Mouse (Mus musculus) layer of hippocampus, postnatal 36 days (tissue): ENCODE measurements around the gene Sdccag8. TPM values are rescaled to one million over a fixed set of nuclear protein-coding genes. Genes with fewer than 3 reads are reported as not detected.
"Not testable (repeated sequence)": the region's sequence is repeated elsewhere in the genome, so short reads cannot be mapped to it uniquely, and the experiment has no call there.

ENCODE experiments used
- DNase-seq, 2 experiments: peaks; one replicate each; pipeline ENCODE4 v3.0.0; 2022
- total RNA-seq, 2 experiments: library from RNA; stranded (reverse); gene quantifications; 2 replicates each; pipeline ENCODE4 v1.2.3; 2021

The Sdccag8 gene
- total RNA-seq, 2 experiments from 2014 or later, result 16.2 to 19.0 TPM

- DNase-seq, result no peak
These were observed 65.2 kb downstream of the Sdccag8 start for GRCm38 (mm10) chr1:176879614-176880013.

GRCm38 (mm10) chr1:176880101-176880500 lies 65.6 kb downstream of the Sdccag8 start:
- no peak for DNase-seq

GRCm38 (mm10) chr1:176880943-176881342 lies 66.5 kb downstream of the Sdccag8 start:
- DNase-seq, result no peak

- DNase-seq, result no peak
These were observed 70.9 kb downstream of the Sdccag8 start for GRCm38 (mm10) chr1:176885207-176885933.

GRCm38 (mm10) chr1:176886002-176886401 lies 71.5 kb downstream of the Sdccag8 start:
- DNase-seq, result no peak

GRCm38 (mm10) chr1:176903741-176904140 lies 89.3 kb downstream of the Sdccag8 start:
- DNase-seq, result no peak

GRCm38 (mm10) chr1:176915946-176916345 lies 101.5 kb downstream of the Sdccag8 start:
- no peak for DNase-seq

GRCm38 (mm10) chr1:176919486-176919885 lies 105.0 kb downstream of the Sdccag8 start:
- peak in 1 of 2 experiments; percentile 23 for DNase-seq

- DNase-seq, result no peak
These were observed 108.4 kb downstream of the Sdccag8 start for GRCm38 (mm10) chr1:176922842-176923241.

- DNase-seq, result no peak
These were observed 111.5 kb downstream of the Sdccag8 start for GRCm38 (mm10) chr1:176926009-176926408.

GRCm38 (mm10) chr1:176927312-176927711 lies 112.9 kb downstream of the Sdccag8 start:
- no peak for DNase-seq

GRCm38 (mm10) chr1:176929710-176930109 lies 115.2 kb downstream of the Sdccag8 start:
- DNase-seq, result peak; percentile 64 to 68

- DNase-seq, result no peak
These were observed 116.1 kb downstream of the Sdccag8 start for GRCm38 (mm10) chr1:176930574-176930973.

GRCm38 (mm10) chr1:176930981-176931500 lies 116.6 kb downstream of the Sdccag8 start:
- DNase-seq, result no peak

GRCm38 (mm10) chr1:176931511-176931910 lies 117.1 kb downstream of the Sdccag8 start:
- peak in 1 of 2 experiments; percentile 35 for DNase-seq

- DNase-seq, result no peak
These were observed 118.0 kb downstream of the Sdccag8 start for GRCm38 (mm10) chr1:176932320-176932950.

- DNase-seq, result peak; percentile 78 to 80
These were observed 118.9 kb downstream of the Sdccag8 start for GRCm38 (mm10) chr1:176933319-176933718.

- DNase-seq, result no peak
These were observed 119.7 kb downstream of the Sdccag8 start for GRCm38 (mm10) chr1:176934043-176934762.

GRCm38 (mm10) chr1:176939901-176940341 lies 125.5 kb downstream of the Sdccag8 start:
- no peak for DNase-seq

GRCm38 (mm10) chr1:176941286-176941990 lies 127.0 kb downstream of the Sdccag8 start:
- DNase-seq, result not testable (repeated sequence)

- no peak for DNase-seq
These were observed 128.7 kb downstream of the Sdccag8 start for GRCm38 (mm10) chr1:176943126-176943525.

GRCm38 (mm10) chr1:176943987-176944386 lies 129.5 kb downstream of the Sdccag8 start:
- no peak for DNase-seq
